Mouse (Mus musculus): ENCODE measurements around the gene Kptn.

DNA sequence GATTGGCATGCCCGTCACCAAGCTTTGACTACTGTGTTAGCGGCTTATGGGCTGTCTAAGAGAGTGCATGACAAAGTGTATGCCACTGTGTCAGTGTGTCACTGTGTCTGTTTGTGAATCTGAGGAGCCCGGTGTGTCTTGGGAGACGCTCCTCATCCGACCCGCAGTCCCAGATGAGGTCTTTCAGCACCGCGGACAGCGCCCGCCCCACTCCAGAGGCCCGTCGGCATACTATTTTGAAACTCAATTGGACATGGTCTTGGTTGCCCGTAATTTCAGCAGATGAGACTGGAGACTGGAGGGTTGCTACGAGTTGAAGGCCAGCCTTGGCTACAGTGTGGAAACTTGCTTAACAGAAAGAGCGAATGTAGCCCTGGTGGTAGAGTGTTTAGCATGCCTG lies 27.9 kb downstream of the Kptn start:
- no peak for TF ChIP-seq CTCF (IDR thresholded peaks at IDR 0.05; ENCODE audit: borderline replicate concordance, insufficient read depth, low read depth, low read length)
- TF ChIP-seq POLR2A (IDR thresholded peaks at IDR 0.05; ENCODE audit: borderline replicate concordance, insufficient read depth, low read length) = no peak

Data from cerebellum, adult 2 months (tissue).